Mouse (Mus musculus) liver, embryonic 18 days (tissue): ENCODE results near the gene Chchd1. TPM values are rescaled to one million over a fixed set of nuclear protein-coding genes. Genes with fewer than 3 reads are reported as not detected.

ENCODE experiments used
- polyA plus RNA-seq: library from polyadenylated mRNA; depleted of rRNA; stranded (reverse); fragments of >200 nt; gene quantifications from 2 replicates; pipeline ENCODE4 v1.2.3, GENCODE M21; 2012; rRNA removed

Chchd1 gene
- 51.1 and 53.3 TPM in 2 replicates for polyA plus RNA-seq

GRCm38 (mm10) chr14:20702741-20703381 lies at the start of gene Chchd1:
Gene Chchd1, plus strand, starts transcription at chr14:20703006.

DNA sequence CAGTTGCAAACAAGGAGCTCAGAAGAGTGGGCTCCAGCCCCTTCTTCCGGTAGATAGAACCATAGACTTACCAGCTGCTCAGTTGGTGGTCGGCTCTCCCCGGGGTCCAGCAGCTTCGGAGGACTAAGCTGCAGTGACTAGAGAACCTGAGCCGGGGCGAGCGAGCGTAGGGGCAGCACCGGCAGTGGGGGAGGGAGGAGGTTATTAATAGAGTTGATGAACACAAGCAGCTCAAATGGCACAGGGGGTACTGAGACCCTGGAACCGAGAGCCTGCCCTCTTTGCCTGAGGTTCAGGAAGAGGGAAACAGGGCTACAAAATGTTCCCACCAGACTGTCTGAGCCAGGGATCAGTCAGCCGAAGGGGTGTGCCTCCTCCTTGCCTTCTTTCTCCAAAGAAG lies 46.4 kb upstream of the Chchd1 start, which contains the start of gene Myoz1:
Gene Myoz1 (minus strand): TSS at position 180 of the 400 bp plus-strand sequence.

DNA sequence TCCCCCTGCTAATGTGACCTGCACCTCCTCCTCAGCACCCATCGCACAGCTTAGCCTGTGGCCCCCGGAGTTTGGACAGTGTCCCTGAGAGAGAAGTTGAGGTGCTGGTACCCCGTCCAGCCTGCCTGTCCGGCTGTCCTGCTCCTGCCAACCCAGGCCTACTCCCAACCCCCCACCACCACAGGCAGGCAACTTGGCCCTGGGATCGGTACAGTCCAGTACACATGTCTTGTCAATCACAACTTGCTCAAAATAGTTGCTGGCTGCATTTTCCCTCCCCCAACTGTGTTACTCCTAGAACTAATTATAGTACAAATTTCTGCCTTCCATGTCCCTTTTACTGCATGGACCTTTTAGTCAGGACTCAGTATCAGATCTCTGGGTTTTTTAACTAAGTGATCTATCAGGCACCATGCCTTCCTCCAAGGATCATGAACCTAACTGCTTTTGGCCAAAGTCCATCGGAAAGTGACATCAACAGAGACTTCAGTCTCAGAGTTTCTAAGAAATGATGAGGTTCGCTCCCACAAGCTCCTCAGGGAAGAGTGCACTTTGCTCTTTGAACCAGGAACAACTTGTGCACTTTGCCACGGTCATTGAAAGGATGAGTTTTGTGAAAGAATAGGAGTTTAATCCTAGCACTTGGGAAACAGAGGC lies 34.5 kb upstream of the Chchd1 start, which contains the start of gene Synpo2l:
Gene Synpo2l (minus strand): TSS at position 201 of the 657 bp plus-strand sequence.

DNA sequence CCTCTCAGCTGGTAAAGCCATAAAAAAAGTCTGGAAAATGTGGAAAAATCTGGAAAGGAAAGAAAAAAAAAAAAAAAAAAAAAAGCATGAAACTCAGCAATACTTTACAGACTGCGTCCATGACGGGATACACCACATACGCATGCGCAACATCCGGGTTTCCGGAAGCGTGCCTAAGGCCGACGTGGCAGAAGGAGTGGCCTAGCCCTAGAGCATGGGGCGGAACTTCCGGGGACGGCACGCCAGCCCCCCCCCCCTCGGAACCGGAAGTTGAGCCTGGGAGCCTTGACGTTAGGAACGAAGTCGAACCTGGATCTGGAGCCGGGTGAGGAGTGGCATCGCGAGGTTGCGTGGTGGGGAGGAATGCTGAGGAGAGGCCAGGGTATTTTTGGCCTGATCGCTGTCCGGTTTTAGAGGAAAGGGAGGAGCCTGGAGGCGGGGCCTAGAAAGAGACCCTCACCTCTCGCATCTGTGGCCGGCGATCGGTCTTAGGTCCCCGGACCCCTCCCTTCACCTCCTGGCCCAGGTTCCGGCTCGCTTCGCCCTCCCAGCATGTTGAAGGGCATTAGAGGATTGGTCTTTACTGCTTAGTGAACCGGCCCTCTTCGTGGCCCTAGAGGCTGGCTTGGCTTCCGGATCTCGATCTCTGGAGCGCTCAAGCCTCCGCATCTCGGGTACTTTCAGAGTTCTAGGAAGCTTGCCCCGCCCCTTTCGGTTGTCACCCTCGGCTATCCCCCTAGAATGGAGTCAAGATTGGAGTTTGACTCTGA lies 28.6 kb upstream of the Chchd1 start, which contains the start of gene Sec24c:
Gene Sec24c (plus strand): TSS at position 245 of the 770 bp plus-strand sequence.

GRCm38 (mm10) chr14:20694884-20695760 lies 7.7 kb upstream of the Chchd1 start, which contains the start of gene Fut11:
Gene Fut11, plus strand, starts transcription at chr14:20694968.

GRCm38 (mm10) chr14:20707201-20708190 lies 4.7 kb downstream of the Chchd1 start, which contains the start of gene Zswim8:
Gene Zswim8, plus strand, starts transcription at chr14:20707552.

GRCm38 (mm10) chr14:20733952-20734774 lies 31.4 kb downstream of the Chchd1 start, which contains the start of gene Ndst2:
Gene Ndst2, minus strand, starts transcription at chr14:20734562.

Other genes starting within 250 kb of the Chchd1 start
- 33.8 and 35.0 TPM in 2 replicates for gene Anxa7, start 222.9 kb upstream of the Chchd1 start, polyA plus RNA-seq
- 0.97 and 1.1 TPM in 2 replicates for gene Mss51, start 206.1 kb upstream of the Chchd1 start, polyA plus RNA-seq
- 18.8 and 21.0 TPM in 2 replicates for gene Ppp3cb, start 156.4 kb upstream of the Chchd1 start, polyA plus RNA-seq
- gene Usp54, start 61.9 kb upstream of the Chchd1 start, polyA plus RNA-seq = 1.1 and 1.3 TPM in 2 replicates
- gene Myoz1, start 46.5 kb upstream of the Chchd1 start, polyA plus RNA-seq = 0.10 and 0.30 TPM in 2 replicates
- gene Synpo2l, start 34.7 kb upstream of the Chchd1 start, polyA plus RNA-seq = 0.06 and 0.07 TPM in 2 replicates
- 42.4 and 54.6 TPM in 2 replicates for gene Sec24c, start 28.7 kb upstream of the Chchd1 start, polyA plus RNA-seq
- gene Fut11, start 8.0 kb upstream of the Chchd1 start, polyA plus RNA-seq = 3.6 and 4.0 TPM in 2 replicates
- gene Zswim8, start 4.5 kb downstream of the Chchd1 start, polyA plus RNA-seq = 22.2 and 24.9 TPM in 2 replicates
- gene Ndst2, start 31.6 kb downstream of the Chchd1 start, polyA plus RNA-seq = 17.3 and 20.4 TPM in 2 replicates
- 5.0 and 7.0 TPM in 2 replicates for gene Camk2g, start 91.1 kb downstream of the Chchd1 start, polyA plus RNA-seq
- gene Plau, start 133.7 kb downstream of the Chchd1 start, polyA plus RNA-seq = 2.1 and 2.5 TPM in 2 replicates
- gene Vcl, start 226.4 kb downstream of the Chchd1 start, polyA plus RNA-seq = 19.1 and 20.6 TPM in 2 replicates